In genomic region chr12:80800156-80800555, GRCm38 (mm10) we compare ENCODE assay signal across 21 mouse cellular contexts. TPM values are rescaled to one million over a fixed set of nuclear protein-coding genes. Genes with fewer than 3 reads are reported as not detected.
"Had no signal": no experiment of that assay in that cellular context is flagged by ENCODE, and none has a peak within 500 bp of the region (broad histone marks: within the 10 kb centered on the region; RNA-seq: fewer than 3 reads in every experiment).

No protein-coding gene starts in this region.

- H3K4me1 ChIP-seq: limb, embryonic 10.5 days had no signal

- H3K27me3 ChIP-seq: limb, embryonic 13.5 days; liver, embryonic 15.5 days; midbrain, embryonic 13.5 days; stomach, embryonic 15.5 days had no signal

- H3K4me3 ChIP-seq: limb, embryonic 10.5 days; limb, embryonic 13.5 days; liver, embryonic 15.5 days; midbrain, embryonic 10.5 days; midbrain, embryonic 13.5 days; stomach, embryonic 15.5 days had no signal

- H3K9me3 ChIP-seq: limb, embryonic 10.5 days; limb, embryonic 13.5 days; liver, embryonic 15.5 days; midbrain, embryonic 10.5 days; midbrain, embryonic 13.5 days; stomach, embryonic 15.5 days had no signal

- H3K27ac ChIP-seq: kidney, postnatal 0 days; limb, embryonic 10.5 days; limb, embryonic 13.5 days; liver, embryonic 15.5 days; midbrain, embryonic 10.5 days; midbrain, embryonic 13.5 days; stomach, embryonic 15.5 days had no signal

- H3K36me3 ChIP-seq: limb, embryonic 10.5 days; limb, embryonic 13.5 days; midbrain, embryonic 10.5 days; midbrain, embryonic 13.5 days; stomach, embryonic 15.5 days had no signal

- H3K9ac ChIP-seq: limb, embryonic 13.5 days; liver, embryonic 15.5 days; midbrain, embryonic 13.5 days; stomach, embryonic 15.5 days had no signal

- ATAC-seq: intestine, postnatal 0 days; midbrain, embryonic 13.5 days; midbrain, embryonic 16.5 days had no signal

- DNase-seq: kidney, adult 2 months; kidney, postnatal 25 days; lung, adult 2 months; lung, postnatal 14 days; lung, postnatal 4 days; right cerebral cortex, adult 18-20 months; right cerebral cortex, postnatal 25 days; spleen, adult 18-20 months; thymus, postnatal 25 days had no signal

- H3K4me2 ChIP-seq: limb, embryonic 13.5 days; liver, embryonic 15.5 days; midbrain, embryonic 13.5 days; stomach, embryonic 15.5 days had no signal

RNA-seq across cellular contexts. Expression of gene Ccdc177, which starts 39.7 kb away (rescaled TPM):
- total RNA-seq: liver, adult 2 months; monocyte, adult 5-6 weeks had no signal
- polyA plus RNA-seq: kidney, adult 2 months; liver, adult 2 months; liver, embryonic 15.5 days; lung, adult 2 months; thymus, postnatal 0 days had no signal
